Mouse (Mus musculus) adrenal gland, adult 8-10 months (tissue): Measurements from ENCODE around the gene Actl7b. TPM values are rescaled to one million over a fixed set of nuclear protein-coding genes. Genes with fewer than 3 reads are reported as not detected.

Experiments used
- DNase-seq: peaks from one replicate; pipeline ENCODE4 v3.0.0; 2022
- total RNA-seq, 4 experiments: library from RNA; stranded (reverse); gene quantifications; 2 replicates each; pipeline ENCODE4 v1.2.4; 2022

The Actl7b gene
- total RNA-seq, 4 experiments from 2014 or later: 0.24 TPM; not detected in 3

GRCm38 (mm10) chr4:56702234-56702633, 39.0 kb downstream of the Actl7b start:
- DNase-seq: no peak

GRCm38 (mm10) chr4:56698671-56699070, 42.6 kb downstream of the Actl7b start:
- DNase-seq: no peak

- no peak for DNase-seq
These were observed 44.8 kb downstream of the Actl7b start for GRCm38 (mm10) chr4:56696401-56696800.

Other genes with a start within 250 kb of the Actl7b start
- gene Gm26657, start 1.4 kb downstream of the Actl7b start, total RNA-seq: not detected
- not detected for gene Actl7a, start 2.0 kb upstream of the Actl7b start, total RNA-seq
- gene Elp1, start 60.9 kb upstream of the Actl7b start, total RNA-seq: 10 to 100 TPM; 33.3 to 43.6 (median 39.4) TPM
- 10 to 100 TPM; 13.6 to 17.0 (median 14.6) TPM for gene Fam206a, start 60.9 kb upstream of the Actl7b start, total RNA-seq
- gene Ctnnal1, start 123.7 kb upstream of the Actl7b start, total RNA-seq: 10 to 100 TPM; 18.0 to 21.3 (median 20.2) TPM
- gene Tmem245, start 206.0 kb upstream of the Actl7b start, total RNA-seq: 10 to 100 TPM; 55.1 to 69.7 (median 57.5) TPM
- gene Frrs1l, start 248.9 kb upstream of the Actl7b start, total RNA-seq: 1 to 10 TPM; 1.0 to 1.6 (median 1.2) TPM